Mouse (Mus musculus): ENCODE measurements around the gene Pacrg.
A peak's percentile ranks its signal among the peaks of the same experiment; 100 is the strongest.

Gene Pacrg

GRCm38 (mm10) chr17:10840148-10840707, at the start of gene Pacrg, which contains the start of gene Prkn:
Pacrg (minus strand) TSS chr17:10840311.
Prkn (plus strand) TSS chr17:10840384.
- DNase-seq (ENCODE audit: low read depth) = peak; percentile 91

- DNase-seq (ENCODE audit: low read depth) = no peak
Observed at GRCm38 (mm10) chr17:10887924-10888323, 47.8 kb upstream of the Pacrg start.

GRCm38 (mm10) chr17:10882260-10882659, 42.1 kb upstream of the Pacrg start:
- no peak for DNase-seq (ENCODE audit: low read depth)

- no peak for DNase-seq (ENCODE audit: low read depth)
Observed at GRCm38 (mm10) chr17:10878986-10879385, 38.9 kb upstream of the Pacrg start.

- DNase-seq (ENCODE audit: low read depth) = no peak
Observed at GRCm38 (mm10) chr17:10874208-10875187, 34.4 kb upstream of the Pacrg start.

GRCm38 (mm10) chr17:10854207-10854606, 14.1 kb upstream of the Pacrg start:
- DNase-seq (ENCODE audit: low read depth) = no peak

GRCm38 (mm10) chr17:10840731-10841201, 655 bp upstream of the Pacrg start:
- peak; percentile 24 for DNase-seq (ENCODE audit: low read depth)

GRCm38 (mm10) chr17:10818971-10819370, 21.1 kb downstream of the Pacrg start:
- no peak for DNase-seq (ENCODE audit: low read depth)

- no peak for DNase-seq (ENCODE audit: low read depth)
Observed at GRCm38 (mm10) chr17:10808571-10808970, 31.5 kb downstream of the Pacrg start.

- DNase-seq (ENCODE audit: low read depth) = no peak
Observed at GRCm38 (mm10) chr17:10807261-10807998, 32.7 kb downstream of the Pacrg start.

- DNase-seq (ENCODE audit: low read depth) = no peak
Observed at GRCm38 (mm10) chr17:10806692-10807091, 33.4 kb downstream of the Pacrg start.

- DNase-seq (ENCODE audit: low read depth) = no peak
Observed at GRCm38 (mm10) chr17:10791661-10792060, 48.5 kb downstream of the Pacrg start.

GRCm38 (mm10) chr17:10784401-10784920, 55.6 kb downstream of the Pacrg start:
- DNase-seq (ENCODE audit: low read depth) = peak; percentile 33

- no peak for DNase-seq (ENCODE audit: low read depth)
Observed at GRCm38 (mm10) chr17:10776503-10776902, 63.6 kb downstream of the Pacrg start.

GRCm38 (mm10) chr17:10774468-10774867, 65.6 kb downstream of the Pacrg start:
- no peak for DNase-seq (ENCODE audit: low read depth)

- DNase-seq (ENCODE audit: low read depth) = no peak
Observed at GRCm38 (mm10) chr17:10772207-10772606, 67.9 kb downstream of the Pacrg start.

- DNase-seq (ENCODE audit: low read depth) = no peak
Observed at GRCm38 (mm10) chr17:10769873-10770272, 70.2 kb downstream of the Pacrg start.

GRCm38 (mm10) chr17:10766735-10767406, 73.2 kb downstream of the Pacrg start:
- DNase-seq (ENCODE audit: low read depth) = no peak

GRCm38 (mm10) chr17:10764343-10764742, 75.8 kb downstream of the Pacrg start:
- no peak for DNase-seq (ENCODE audit: low read depth)

GRCm38 (mm10) chr17:10757455-10757854, 82.7 kb downstream of the Pacrg start:
- DNase-seq (ENCODE audit: low read depth) = no peak

- peak; percentile 56 for DNase-seq (ENCODE audit: low read depth)
Observed at GRCm38 (mm10) chr17:10744709-10745461, 95.2 kb downstream of the Pacrg start.

Measured in fibroblast of lung, adult 2 months (primary cell).